Mouse (Mus musculus) embryonic fibroblast, embryonic 13.5 days (primary cell): Measurements from ENCODE around the gene Cic. TPM values are rescaled to one million over a fixed set of nuclear protein-coding genes. Genes with fewer than 3 reads are reported as not detected.

ENCODE experiments used
- H3K27ac ChIP-seq: 2 replicates; pipeline ENCODE4 v1.5.1; 2012; ENCODE audit warnings: low read length, control low read depth, inconsistent platforms; ENCODE audit not compliant: insufficient read depth
- H3K4me1 ChIP-seq: 2 replicates; pipeline ENCODE4 v1.6.1; 2011; ENCODE audit warnings: low read length; ENCODE audit not compliant: control insufficient read depth, insufficient read depth
- H3K4me3 ChIP-seq: 2 replicates; pipeline ENCODE4 v1.5.1; 2011; ENCODE audit warnings: mild to moderate bottlenecking, control low read depth, low read length; ENCODE audit not compliant: insufficient read depth
- CTCF ChIP-seq: IDR thresholded peaks from 2 replicates; pipeline ENCODE4 v1.5.1; 2011; ENCODE audit warnings: mild to moderate bottlenecking, control low read depth, low read length, moderate library complexity, borderline replicate concordance; ENCODE audit not compliant: insufficient read depth
- POLR2A ChIP-seq: IDR thresholded peaks from 2 replicates; pipeline ENCODE4 v1.6.1; 2011; ENCODE audit warnings: low read depth, mild to moderate bottlenecking, control low read depth, low read length, moderate library complexity
- polyA plus RNA-seq: library from polyadenylated mRNA; stranded (reverse); fragments of >200 nt; gene quantifications from 2 replicates; pipeline ENCODE4 v1.2.4, GENCODE M21; 2011; ENCODE audit warnings: low read depth; ENCODE audit not compliant: missing spikeins, insufficient read length

Gene Cic
- polyA plus RNA-seq, 1 experiment, result 152 TPM

GRCm38 (mm10) chr7:25230690-25231285, 36.7 kb upstream of the Cic start:
- TF ChIP-seq CTCF, result no peak
- TF ChIP-seq POLR2A, result no peak
- no peak overlapping the region for H3K27ac ChIP-seq
- no peaks in the 10 kb centered on the region for H3K4me1 ChIP-seq
- no peak overlapping the region for H3K4me3 ChIP-seq

GRCm38 (mm10) chr7:25232101-25232648, 35.3 kb upstream of the Cic start:
- H3K27ac ChIP-seq, result no peak overlapping the region
- no peak overlapping the region for H3K4me3 ChIP-seq
- H3K4me1 ChIP-seq, result no peaks in the 10 kb centered on the region; the same call in 1 of the 2 replicates
- TF ChIP-seq POLR2A (no peak), CTCF (no peak)

- Histone ChIP-seq H3K4me1 (no peaks in the 10 kb centered on the region; the same call in 1 of the 2 replicates), H3K27ac (no peak overlapping the region), H3K4me3 (no peak overlapping the region)
- TF ChIP-seq CTCF (no peak), POLR2A (no peak)
Measured at GRCm38 (mm10) chr7:25233061-25233460, 34.4 kb upstream of the Cic start.

- TF ChIP-seq CTCF (no peak), POLR2A (no peak)
Measured at GRCm38 (mm10) chr7:25235526-25235925, 32.0 kb upstream of the Cic start.

GRCm38 (mm10) chr7:25237249-25238014, 30.1 kb upstream of the Cic start, which contains the start of gene Gsk3a:
Gene Gsk3a, minus strand, starts transcription at chr7:25237851.
- peak within 1 kb of the TSS; percentile 72 for H3K4me3 ChIP-seq
- TF ChIP-seq CTCF, result no peak
- peak; percentile 45; the same call in 1 of the 2 replicates for TF ChIP-seq POLR2A
- H3K27ac ChIP-seq, result peak within 1 kb of the TSS; percentile 93
- peaks cover 9% of the 10 kb centered on the region for H3K4me1 ChIP-seq

More at GRCm38 (mm10) chr7:25235526-25235925, 32.0 kb upstream of the Cic start:
- no peaks in the 10 kb centered on the region; the same call in 1 of the 2 replicates for H3K4me1 ChIP-seq
- no peak overlapping the region for H3K27ac ChIP-seq
- H3K4me3 ChIP-seq, result no peak overlapping the region

GRCm38 (mm10) chr7:25238015-25238706, 29.3 kb upstream of the Cic start:
- H3K4me1 ChIP-seq, result peaks cover 9% of the 10 kb centered on the region
- TF ChIP-seq POLR2A (peak; percentile 55), CTCF (no peak)
- H3K27ac ChIP-seq, result peak overlapping the region; percentile 93
- H3K4me3 ChIP-seq, result peak overlapping the region; percentile 22

GRCm38 (mm10) chr7:25238829-25239623, 28.5 kb upstream of the Cic start:
- TF ChIP-seq CTCF (peak; percentile 57; the same call in 1 of the 2 replicates), POLR2A (peak; percentile 37)
- Histone ChIP-seq H3K4me3 (no peak overlapping the region), H3K27ac (peak overlapping the region; percentile 52), H3K4me1 (peaks cover 9% of the 10 kb centered on the region)

GRCm38 (mm10) chr7:25240631-25241030, 26.9 kb upstream of the Cic start:
- Histone ChIP-seq H3K27ac (peak overlapping the region; percentile 20; the same call in 1 of the 2 replicates), H3K4me1 (peaks cover 12% of the 10 kb centered on the region), H3K4me3 (no peak overlapping the region)
- no peak for TF ChIP-seq CTCF
- TF ChIP-seq POLR2A, result no peak

GRCm38 (mm10) chr7:25241062-25241461, 26.4 kb upstream of the Cic start:
- TF ChIP-seq POLR2A, result no peak
- peak; percentile 36; the same call in 1 of the 2 replicates for TF ChIP-seq CTCF
- Histone ChIP-seq H3K4me1 (peaks cover 16% of the 10 kb centered on the region), H3K4me3 (no peak overlapping the region), H3K27ac (0 out of 2 replicates have a peak overlapping the region, but pooled peaks have one; percentile 20)

- peaks cover 18% of the 10 kb centered on the region; the same call in 1 of the 2 replicates for H3K4me1 ChIP-seq
- TF ChIP-seq POLR2A (no peak), CTCF (no peak)
- H3K27ac ChIP-seq, result no peak overlapping the region
- H3K4me3 ChIP-seq, result no peak overlapping the region
Measured at GRCm38 (mm10) chr7:25243361-25243760, 24.1 kb upstream of the Cic start.
